Mouse (Mus musculus) ovary, postnatal 14 days (tissue): ENCODE results near the gene Celf2.

Source experiments
- DNase-seq: peaks from one replicate; pipeline ENCODE4 v3.0.0; 2022; ENCODE audit warnings: low spot score

Gene Celf2

DNA sequence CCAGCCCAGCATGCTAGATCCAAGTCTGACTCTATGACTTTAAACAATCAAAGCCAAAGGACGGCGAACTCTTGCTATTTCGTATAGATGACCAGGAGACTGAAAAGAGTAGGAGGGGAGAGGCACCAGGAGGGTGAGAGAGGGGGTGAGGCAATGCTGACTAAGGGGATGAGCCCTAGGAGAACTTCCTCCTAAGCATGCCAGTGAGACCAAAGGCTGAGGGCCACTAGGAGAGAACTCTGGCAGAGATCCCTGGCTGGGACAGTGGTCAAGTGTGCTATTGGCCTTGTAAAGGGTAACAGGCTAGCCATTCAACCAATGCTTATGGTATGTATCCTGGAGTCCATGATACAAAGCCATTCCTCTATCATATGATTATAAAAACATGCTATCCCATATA, 778.5 kb downstream of the Celf2 start:
- DNase-seq, result no peak

GRCm38 (mm10) chr2:6729984-6730383, 779.4 kb downstream of the Celf2 start:
- DNase-seq, result no peak

DNA sequence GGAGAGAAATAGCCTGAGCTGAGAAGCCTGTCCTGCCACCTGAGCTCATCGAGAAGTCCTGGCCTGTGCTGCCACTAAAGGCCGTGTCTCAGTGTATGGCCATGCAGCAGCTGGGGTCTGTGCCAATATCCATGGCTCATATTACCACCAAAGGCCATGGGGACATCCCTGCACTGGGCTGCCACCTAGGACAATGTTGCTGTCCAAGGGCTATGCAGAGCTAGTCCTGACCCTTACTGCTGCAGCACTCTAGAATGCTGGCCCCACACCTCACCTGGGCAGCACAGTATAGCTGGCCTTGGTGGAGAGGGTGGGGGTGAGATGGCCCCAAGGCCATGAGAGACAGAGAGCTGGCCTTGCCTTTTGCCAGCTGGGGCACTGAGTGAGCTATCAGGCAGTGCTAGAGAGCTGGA, 780.5 kb downstream of the Celf2 start:
- no peak for DNase-seq

DNA sequence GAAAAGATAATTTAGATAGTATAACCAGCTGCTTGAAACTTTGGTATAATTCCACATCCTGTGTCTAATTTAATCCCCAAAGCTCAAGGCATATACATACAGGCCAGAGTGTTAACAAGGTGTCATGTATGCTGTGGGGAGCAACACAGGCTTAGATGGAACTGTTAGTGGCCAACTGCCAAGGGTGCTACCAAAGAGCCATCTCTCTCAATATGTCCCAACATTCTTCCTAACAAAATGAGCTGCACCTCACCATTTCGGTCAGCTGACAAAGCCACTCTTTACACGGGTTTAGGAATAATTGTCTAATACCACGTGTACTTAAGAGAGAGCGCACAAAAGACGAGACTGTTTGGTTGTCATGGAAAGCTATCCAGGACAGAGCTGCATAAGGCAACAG, 782.0 kb downstream of the Celf2 start:
- DNase-seq, result no peak

- DNase-seq, result no peak
These were observed 783.3 kb downstream of the Celf2 start for GRCm38 (mm10) chr2:6726071-6726470.

GRCm38 (mm10) chr2:6723602-6724001, 785.8 kb downstream of the Celf2 start:
- DNase-seq, result no peak

- DNase-seq, result no peak
These were observed 787.6 kb downstream of the Celf2 start for GRCm38 (mm10) chr2:6721460-6722401.

DNA sequence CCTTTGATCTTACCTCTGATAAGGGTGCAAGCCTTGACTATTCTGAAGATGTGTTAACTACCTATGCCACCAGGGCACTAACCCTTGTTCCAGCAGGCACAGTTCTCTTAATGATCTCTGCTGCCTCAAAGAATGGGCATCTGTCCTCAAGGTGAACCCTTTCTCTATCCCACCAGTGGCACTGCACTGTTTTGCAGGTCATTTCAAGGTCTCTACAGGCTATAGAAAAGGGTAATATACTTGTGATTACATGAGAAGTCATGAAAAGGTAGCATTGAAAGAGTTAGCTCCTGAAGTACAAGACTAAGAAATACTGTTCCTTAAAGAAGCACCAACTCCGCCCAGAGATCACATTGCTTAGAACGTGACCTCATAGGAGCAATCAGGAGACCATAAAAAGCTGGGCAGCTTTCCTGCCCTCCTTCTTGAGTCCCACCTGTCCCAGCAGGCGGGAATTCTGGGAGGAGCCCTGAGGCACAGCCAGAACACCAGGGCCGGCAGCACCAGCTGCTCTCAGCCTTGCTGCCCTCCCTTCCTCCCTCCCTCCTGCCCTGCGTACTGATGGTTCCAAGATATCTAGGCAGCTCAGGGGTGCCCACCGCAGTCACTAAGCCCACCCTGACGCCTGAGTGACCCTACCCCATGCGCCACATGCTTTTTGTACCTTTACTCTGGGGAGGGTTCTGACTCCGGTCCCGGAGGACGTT, 788.5 kb downstream of the Celf2 start:
- no peak for DNase-seq

DNA sequence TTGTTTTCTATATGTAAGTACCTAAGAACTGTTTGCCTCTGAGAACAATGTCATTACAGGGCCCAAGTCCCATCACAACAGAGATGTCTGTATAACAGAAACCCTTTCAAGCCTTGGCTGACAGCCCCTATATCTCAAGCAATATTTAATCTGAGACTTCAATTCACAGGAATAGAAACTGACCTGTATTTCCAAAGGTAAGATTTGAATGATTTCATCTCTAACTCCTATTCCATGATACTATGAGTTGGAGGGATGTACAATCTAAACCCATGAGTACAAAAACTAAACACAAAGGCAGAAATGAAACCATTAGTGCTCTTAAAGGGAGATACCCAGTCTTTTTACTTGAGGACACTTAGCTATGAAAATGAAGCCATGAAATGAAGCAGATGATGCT, 790.5 kb downstream of the Celf2 start:
- no peak for DNase-seq

DNA sequence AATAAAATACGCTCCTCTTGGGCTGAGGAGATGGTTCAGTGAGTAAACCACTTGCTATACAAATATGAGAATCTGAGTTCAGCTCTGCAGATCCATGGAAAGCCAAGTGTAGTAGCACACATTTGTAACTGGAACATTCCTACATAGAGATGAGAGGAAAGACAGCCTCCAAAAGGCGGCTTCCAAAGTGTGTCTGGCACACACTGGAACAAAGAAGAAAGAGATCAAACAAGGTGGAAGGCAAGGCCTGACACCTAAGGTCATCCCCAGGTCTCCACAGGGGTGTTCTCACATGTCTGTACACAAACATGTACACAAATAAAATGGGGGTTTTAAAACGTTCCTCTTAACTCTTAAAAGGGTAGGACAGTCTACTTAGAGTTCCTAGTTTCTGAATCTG, 791.4 kb downstream of the Celf2 start:
- no peak for DNase-seq

GRCm38 (mm10) chr2:6715562-6715961, 793.8 kb downstream of the Celf2 start:
- no peak for DNase-seq

DNA sequence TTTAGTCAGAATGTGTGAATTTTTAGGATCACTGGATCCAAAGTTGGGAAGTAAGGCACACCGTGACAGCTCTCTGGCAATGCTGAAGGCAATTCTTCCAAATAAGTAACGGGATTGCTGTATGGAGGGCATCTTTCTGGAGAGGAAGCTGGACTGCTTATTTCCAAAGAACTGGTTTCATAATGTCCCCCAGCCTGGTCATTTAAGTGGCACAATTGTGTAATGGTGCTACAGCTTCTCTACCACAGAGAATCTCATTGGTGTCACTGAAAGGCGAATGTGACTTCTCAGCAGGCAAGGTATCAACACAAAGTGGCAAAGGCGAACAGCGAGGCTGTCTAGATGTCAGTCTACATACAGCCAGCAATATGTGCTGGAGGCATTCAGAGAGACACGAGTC, 795.8 kb downstream of the Celf2 start:
- no peak for DNase-seq

DNA sequence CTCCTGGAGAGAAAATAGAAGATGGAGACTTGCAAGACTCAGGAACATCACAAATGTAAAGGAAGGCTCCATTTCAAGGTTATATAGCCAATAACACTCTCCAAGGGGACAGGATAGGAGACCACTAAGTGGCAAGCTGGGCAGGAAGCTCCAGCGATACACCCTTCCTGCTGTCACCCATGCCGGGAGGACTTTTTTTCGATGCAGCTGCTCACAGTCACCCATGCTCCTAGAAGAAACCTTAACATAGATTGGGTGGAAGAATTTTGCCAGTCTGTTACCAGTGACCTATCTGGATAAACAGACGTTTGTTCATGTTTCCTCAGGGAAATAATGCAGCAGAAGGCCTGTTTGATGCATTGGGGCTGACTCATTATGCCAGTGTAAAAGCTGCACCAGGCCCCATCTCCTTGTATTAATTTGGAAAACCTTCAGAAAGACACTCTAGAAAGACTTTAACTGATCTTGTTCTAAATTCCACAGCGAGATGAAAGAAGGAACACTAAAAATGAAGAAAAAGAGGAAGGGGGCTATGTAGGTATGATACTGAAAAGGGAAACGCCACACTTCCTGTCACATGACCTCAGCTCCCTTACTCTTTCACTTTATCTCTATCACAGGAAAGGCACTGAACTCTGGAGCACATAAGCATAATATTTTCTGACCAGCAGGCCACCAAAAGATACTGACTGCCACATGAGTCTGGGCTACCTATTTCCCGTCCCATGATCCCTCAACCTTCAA, 798.5 kb downstream of the Celf2 start:
- DNase-seq, result no peak

DNA sequence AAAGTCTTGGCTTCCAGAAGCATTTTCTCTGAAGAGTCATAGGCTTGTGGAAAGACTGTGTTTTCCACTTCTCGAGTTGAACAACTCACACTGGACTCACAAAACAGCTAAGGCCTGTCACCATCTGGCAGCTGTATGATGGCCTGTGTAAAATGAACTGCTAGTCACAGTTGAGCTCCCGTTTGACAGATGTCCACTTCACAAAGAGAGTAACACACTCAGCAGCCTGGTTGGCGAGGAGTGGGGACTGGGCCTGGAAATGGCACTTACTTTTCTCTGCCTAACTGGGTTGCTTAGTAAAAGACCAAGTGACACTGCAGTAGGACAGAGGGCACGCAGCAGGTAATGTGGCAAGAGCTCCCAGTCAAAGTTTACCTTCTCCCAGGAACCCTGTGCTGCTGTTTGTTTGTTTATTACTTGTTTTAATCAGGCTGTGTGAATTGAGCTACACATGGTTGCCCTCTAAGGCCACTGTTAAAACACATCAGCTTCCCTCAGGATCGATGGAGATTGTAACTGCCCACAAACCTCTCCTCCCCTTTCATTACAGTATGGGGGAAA, 801.3 kb downstream of the Celf2 start:
- DNase-seq, result no peak

DNA sequence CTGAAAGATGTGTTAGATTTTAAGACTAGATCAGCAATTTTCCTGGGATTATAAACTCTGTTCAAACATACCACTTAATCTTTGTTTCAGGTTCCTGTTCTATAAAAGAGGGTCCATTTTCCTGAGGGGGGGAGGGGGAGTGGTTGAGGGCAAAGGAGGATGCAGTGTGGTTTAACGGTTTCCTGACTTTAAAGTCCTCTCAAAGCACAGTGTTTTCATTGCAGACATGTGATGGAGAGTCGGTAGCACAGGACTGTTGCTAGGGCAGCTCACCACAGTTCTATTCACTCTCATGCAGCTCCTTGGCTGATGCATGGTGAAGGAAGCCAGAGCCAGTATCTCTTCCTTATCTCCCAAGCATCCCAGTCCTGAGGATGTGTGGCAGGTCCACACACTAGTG, 802.1 kb downstream of the Celf2 start:
- DNase-seq, result no peak

DNA sequence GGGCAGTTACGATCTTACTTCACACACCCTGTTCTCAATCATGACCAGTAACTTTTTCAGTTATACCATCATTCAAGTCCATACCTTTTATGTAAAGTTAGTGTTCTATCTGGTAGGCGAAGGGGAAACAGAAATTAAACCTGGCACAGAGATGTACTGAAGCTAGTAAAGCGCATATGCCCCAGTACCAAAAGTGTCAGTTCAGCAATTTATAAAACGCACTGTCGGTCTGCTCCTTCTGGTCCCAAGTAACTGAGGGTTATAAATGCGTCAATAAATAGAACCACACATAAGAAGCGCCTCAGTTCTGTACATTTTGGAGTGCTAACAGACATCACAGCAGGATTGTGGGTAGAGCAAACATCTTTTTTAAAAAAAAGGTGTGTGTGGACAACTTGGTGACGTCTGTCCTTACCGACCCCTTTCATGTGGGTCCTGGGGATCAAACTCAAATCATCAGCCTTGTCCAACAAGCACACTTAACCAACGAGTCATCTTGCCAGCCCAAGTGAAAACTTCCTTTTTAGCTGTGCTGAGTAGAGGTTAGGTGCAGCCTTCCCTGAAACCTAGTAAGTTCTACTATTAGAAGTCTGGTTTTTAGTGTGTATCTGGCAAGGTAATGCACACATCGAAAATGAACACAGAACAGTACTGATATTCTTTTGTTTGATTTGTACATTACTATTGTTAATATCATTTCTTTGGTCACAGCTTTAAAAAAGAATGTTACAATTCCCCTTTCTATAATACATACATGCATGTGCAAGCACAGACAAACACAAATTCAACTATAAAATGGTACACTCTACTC, 803.2 kb downstream of the Celf2 start:
- no peak for DNase-seq

GRCm38 (mm10) chr2:6705475-6705874, 803.9 kb downstream of the Celf2 start:
- no peak for DNase-seq

- no peak for DNase-seq
These were observed 804.6 kb downstream of the Celf2 start for GRCm38 (mm10) chr2:6704804-6705203.

- no peak for DNase-seq
These were observed 805.0 kb downstream of the Celf2 start for GRCm38 (mm10) chr2:6704342-6704741.

DNA sequence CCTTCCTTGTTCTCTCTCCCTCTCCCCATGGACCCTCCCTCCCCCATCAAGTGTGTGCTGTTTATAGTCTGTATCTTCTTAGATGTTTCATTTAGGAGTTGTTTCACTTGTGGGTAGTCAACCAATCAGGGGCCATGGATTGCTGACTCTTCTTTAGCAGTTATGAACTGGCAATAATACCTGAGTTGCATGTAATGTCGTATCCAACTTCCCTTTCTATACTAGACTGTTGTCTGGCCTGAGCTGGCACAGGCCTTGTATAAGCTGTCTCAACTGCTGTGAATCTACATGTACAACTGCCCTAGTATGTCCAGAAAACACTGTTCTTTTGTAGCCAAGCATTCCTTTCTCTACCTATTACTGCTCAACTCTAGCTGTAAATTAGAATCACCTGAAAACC, 813.0 kb downstream of the Celf2 start:
- DNase-seq, result no peak

GRCm38 (mm10) chr2:6695353-6695951, 813.9 kb downstream of the Celf2 start:
- DNase-seq, result no peak
